Mouse (Mus musculus) heart, postnatal 0 days (tissue): ENCODE measurements at regions not wholly inside any gene's neighbourhood (a gene's known extent, or its start where the extent isn't known, plus 50 kb on each side); places are given as distances from the start of the nearest gene placed in this dataset.

Source experiments
- CTCF ChIP-seq: IDR thresholded peaks from 2 replicates; pipeline ENCODE4 v1.5.1; 2016; ENCODE audit warnings: antibody characterized with exemption, control low read depth, low read depth
- EP300 ChIP-seq: IDR thresholded peaks from 2 replicates; pipeline ENCODE4 v1.6.1; 2016; ENCODE audit warnings: antibody characterized with exemption, low read depth

DNA sequence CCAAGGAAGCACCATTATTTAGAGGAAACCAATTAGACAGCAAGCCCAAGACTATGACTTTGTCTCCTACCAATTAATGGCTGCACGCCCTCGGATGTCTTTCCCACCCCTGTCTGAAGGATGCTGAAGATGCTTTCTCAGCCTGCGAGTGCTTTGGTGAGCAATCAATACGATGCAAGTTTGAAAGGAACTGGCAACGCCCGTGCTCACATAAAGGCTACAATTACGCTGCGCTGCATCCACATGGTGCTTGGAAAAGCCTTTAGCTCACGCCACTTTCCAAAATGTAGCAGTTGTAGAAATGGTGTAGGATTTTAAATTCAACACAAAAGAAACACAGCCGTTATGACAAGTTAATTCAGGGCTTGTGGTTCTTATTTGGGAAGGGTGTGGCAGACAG is 136.5 kb upstream of the Slc22a23 start:
- TF ChIP-seq EP300 = no peak
- TF ChIP-seq CTCF = no peak
